In the genomic region with DNA sequence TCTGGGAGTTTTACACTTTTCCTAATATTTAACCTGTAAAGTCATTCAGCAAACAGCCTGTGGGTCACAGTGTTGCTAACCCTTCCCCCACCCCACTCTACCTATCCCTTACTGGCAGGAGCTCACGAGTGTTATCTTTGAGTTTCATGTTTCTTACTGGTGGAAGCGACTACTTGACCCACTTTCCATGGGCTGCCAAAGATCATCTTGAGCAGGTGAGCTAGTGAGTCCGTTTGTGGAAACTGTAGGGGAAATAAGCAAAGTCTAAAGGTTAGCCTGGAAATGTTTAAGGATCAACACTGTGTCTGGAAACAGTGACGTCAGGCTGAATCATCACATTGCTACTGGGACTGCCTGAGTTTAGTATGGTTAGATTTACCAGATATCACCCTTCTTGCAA, we compare ENCODE assay signal across 26 mouse cellular contexts. TPM values are rescaled to one million over a fixed set of nuclear protein-coding genes. Genes with fewer than 3 reads are reported as not detected.
A peak's percentile ranks its signal among the peaks of the same experiment; 100 is the strongest.
DNase-seq lines count a peak whose midpoint lies in the region; ATAC-seq lines count a peak whose summit lies in the region.
"Had no signal": no experiment of that assay in that cellular context is flagged by ENCODE, and none has a peak within 500 bp of the region (broad histone marks: within the 10 kb centered on the region; RNA-seq: fewer than 3 reads in every experiment).

No protein-coding gene starts in this region.

- DNase-seq in lung, postnatal 10 days = no peak
- peak; percentile 73 for DNase-seq in yolk sac, embryonic 10.5 days (ENCODE audit: low spot score)
- no peak for DNase-seq in thymus, postnatal 0 days (ENCODE audit: low spot score)
- DNase-seq in left cerebral cortex, adult 11 months (ENCODE audit: low spot score) = no peak
- DNase-seq: adrenal gland, postnatal 25 days; cerebellum, adult 9-10 months; gastrocnemius, postnatal 14 days; heart, adult 18-20 months; heart, postnatal 14 days; kidney, adult 18-20 months; kidney, postnatal 10 days; layer of hippocampus, postnatal 36 days; lung, adult 18-20 months; lung, postnatal 4 days; thymus, postnatal 4 days had no signal

- H3K36me3 ChIP-seq in lung, embryonic 16.5 days (ENCODE audit: control insufficient read depth, insufficient read depth, low read length) = no peaks in the 10 kb centered on the region
- no peaks in the 10 kb centered on the region for H3K36me3 ChIP-seq in intestine, embryonic 15.5 days
- H3K36me3 ChIP-seq in liver, embryonic 16.5 days (ENCODE audit: control insufficient read depth, insufficient read depth) = no peaks in the 10 kb centered on the region
- H3K36me3 ChIP-seq: embryonic facial prominence, embryonic 15.5 days; forebrain, embryonic 15.5 days; heart, embryonic 13.5 days; limb, embryonic 12.5 days had no signal

- H3K4me3 ChIP-seq in lung, embryonic 16.5 days (ENCODE audit: low read length) = no peak overlapping the region
- H3K4me3 ChIP-seq in intestine, embryonic 15.5 days (replicated peaks) = no peak overlapping the region
- no peak overlapping the region for H3K4me3 ChIP-seq in liver, embryonic 16.5 days (ENCODE audit: low read depth, low read length)
- H3K4me3 ChIP-seq: embryonic facial prominence, embryonic 15.5 days; forebrain, embryonic 15.5 days; heart, embryonic 13.5 days; layer of hippocampus, adult 2 months; limb, embryonic 12.5 days had no signal

- 0 out of 2 replicates have a peak, but pooled peaks have one; percentile 20 for ATAC-seq in lung, embryonic 16.5 days (ENCODE audit: low read depth)
- ATAC-seq in intestine, embryonic 15.5 days = peak; percentile 86
- ATAC-seq in liver, embryonic 16.5 days (ENCODE audit: low read depth) = peak; percentile 64
- ATAC-seq: CD4-positive, CD25-positive, alpha-beta regulatory T cell, adult 4 months; forebrain, embryonic 15.5 days; hindbrain, postnatal 0 days; midbrain, embryonic 16.5 days had no signal

- WGBS in lung, embryonic 16.5 days = 32% methylated on average over 4 of the region's 4 CpGs
- WGBS in intestine, embryonic 15.5 days = 33% methylated on average over 4 of the region's 4 CpGs
- WGBS in liver, embryonic 16.5 days (ENCODE audit: insufficient replicate concordance) = 31% methylated on average over 4 of the region's 4 CpGs

- no peak overlapping the region for H3K4me2 ChIP-seq in lung, embryonic 16.5 days (ENCODE audit: low read depth, low read length)
- H3K4me2 ChIP-seq in intestine, embryonic 15.5 days (replicated peaks) = no peak overlapping the region
- no peak overlapping the region for H3K4me2 ChIP-seq in liver, embryonic 16.5 days (ENCODE audit: low read depth, low read length)
- H3K4me2 ChIP-seq: embryonic facial prominence, embryonic 15.5 days; forebrain, embryonic 15.5 days; heart, embryonic 13.5 days; limb, embryonic 12.5 days had no signal

- H3K9ac ChIP-seq in lung, embryonic 16.5 days (ENCODE audit: low read length) = no peak overlapping the region
- no peak overlapping the region for H3K9ac ChIP-seq in intestine, embryonic 15.5 days
- H3K9ac ChIP-seq in liver, embryonic 16.5 days (ENCODE audit: low read depth, low read length) = no peak overlapping the region
- H3K9ac ChIP-seq: embryonic facial prominence, embryonic 15.5 days; forebrain, embryonic 15.5 days; heart, embryonic 13.5 days; limb, embryonic 12.5 days had no signal

- no peak overlapping the region for H3K27ac ChIP-seq in lung, embryonic 16.5 days (ENCODE audit: low read length)
- no peak overlapping the region for H3K27ac ChIP-seq in intestine, embryonic 15.5 days
- H3K27ac ChIP-seq in liver, embryonic 16.5 days (ENCODE audit: low read length) = peak overlapping the region; percentile 67
- H3K27ac ChIP-seq: embryonic facial prominence, embryonic 15.5 days; forebrain, embryonic 15.5 days; heart, embryonic 13.5 days; hindbrain, postnatal 0 days; layer of hippocampus, adult 2 months; limb, embryonic 12.5 days had no signal

- H3K9me3 ChIP-seq in lung, embryonic 16.5 days (ENCODE audit: control insufficient read depth, low read length) = no peaks in the 10 kb centered on the region
- no peaks in the 10 kb centered on the region for H3K9me3 ChIP-seq in intestine, embryonic 15.5 days
- H3K9me3 ChIP-seq in liver, embryonic 16.5 days (replicated peaks; ENCODE audit: control insufficient read depth, low read length) = no peaks in the 10 kb centered on the region
- H3K9me3 ChIP-seq: embryonic facial prominence, embryonic 15.5 days; forebrain, embryonic 15.5 days; heart, embryonic 13.5 days; limb, embryonic 12.5 days had no signal

- H3K27me3 ChIP-seq in lung, embryonic 16.5 days (ENCODE audit: control insufficient read depth, insufficient read depth, low read depth, low read length) = no peaks in the 10 kb centered on the region
- no peaks in the 10 kb centered on the region for H3K27me3 ChIP-seq in intestine, embryonic 15.5 days (replicated peaks)
- H3K27me3 ChIP-seq in liver, embryonic 16.5 days (ENCODE audit: control insufficient read depth, insufficient read depth, low read depth, low read length) = 0 out of 2 replicates have a peak, but pooled peaks cover 3% of the 10 kb centered on the region
- H3K27me3 ChIP-seq: embryonic facial prominence, embryonic 15.5 days; heart, embryonic 13.5 days had no signal

- no peaks in the 10 kb centered on the region for H3K4me1 ChIP-seq in lung, embryonic 16.5 days (replicated peaks; ENCODE audit: control insufficient read depth, insufficient read depth, low read length)
- H3K4me1 ChIP-seq in intestine, embryonic 15.5 days (replicated peaks) = no peaks in the 10 kb centered on the region
- H3K4me1 ChIP-seq in liver, embryonic 16.5 days (ENCODE audit: control insufficient read depth, low read depth, low read length) = no peaks in the 10 kb centered on the region
- H3K4me1 ChIP-seq: embryonic facial prominence, embryonic 15.5 days; forebrain, embryonic 15.5 days; heart, embryonic 13.5 days; limb, embryonic 12.5 days had no signal

RNA-seq across cellular contexts. Expression of gene Pxdc1, which starts 6.2 kb away (rescaled TPM):
- polyA plus RNA-seq in lung, embryonic 16.5 days (2015; fragmentation: Nextera tagmentation; extraction: Ambion mirVana) = 6.2 and 9.0 TPM in 2 replicates
- polyA plus RNA-seq in intestine, embryonic 15.5 days (2015; fragmentation: Nextera tagmentation; extraction: Ambion mirVana) = 16.5 and 18.9 TPM in 2 replicates
- polyA plus RNA-seq in liver, embryonic 16.5 days (2015; fragmentation: Nextera tagmentation; extraction: Ambion mirVana) = 13.7 and 18.3 TPM in 2 replicates
- 4.6 and 6.6 TPM in 2 replicates for polyA plus RNA-seq in thymus, postnatal 0 days (2015; fragmentation: Nextera tagmentation; extraction: Ambion mirVana)

Comparison
In these comparisons a context has a peak if more than half of its experiments do, and no peak if none do; other contexts are left out.
1. ATAC-seq: peak in every context shown above with its lines; median percentile 86 in intestine, embryonic 15.5 days; 64 in liver, embryonic 16.5 days; 20 in lung, embryonic 16.5 days.